Mouse (Mus musculus): ENCODE data around the gene Gm28778.

DNA sequence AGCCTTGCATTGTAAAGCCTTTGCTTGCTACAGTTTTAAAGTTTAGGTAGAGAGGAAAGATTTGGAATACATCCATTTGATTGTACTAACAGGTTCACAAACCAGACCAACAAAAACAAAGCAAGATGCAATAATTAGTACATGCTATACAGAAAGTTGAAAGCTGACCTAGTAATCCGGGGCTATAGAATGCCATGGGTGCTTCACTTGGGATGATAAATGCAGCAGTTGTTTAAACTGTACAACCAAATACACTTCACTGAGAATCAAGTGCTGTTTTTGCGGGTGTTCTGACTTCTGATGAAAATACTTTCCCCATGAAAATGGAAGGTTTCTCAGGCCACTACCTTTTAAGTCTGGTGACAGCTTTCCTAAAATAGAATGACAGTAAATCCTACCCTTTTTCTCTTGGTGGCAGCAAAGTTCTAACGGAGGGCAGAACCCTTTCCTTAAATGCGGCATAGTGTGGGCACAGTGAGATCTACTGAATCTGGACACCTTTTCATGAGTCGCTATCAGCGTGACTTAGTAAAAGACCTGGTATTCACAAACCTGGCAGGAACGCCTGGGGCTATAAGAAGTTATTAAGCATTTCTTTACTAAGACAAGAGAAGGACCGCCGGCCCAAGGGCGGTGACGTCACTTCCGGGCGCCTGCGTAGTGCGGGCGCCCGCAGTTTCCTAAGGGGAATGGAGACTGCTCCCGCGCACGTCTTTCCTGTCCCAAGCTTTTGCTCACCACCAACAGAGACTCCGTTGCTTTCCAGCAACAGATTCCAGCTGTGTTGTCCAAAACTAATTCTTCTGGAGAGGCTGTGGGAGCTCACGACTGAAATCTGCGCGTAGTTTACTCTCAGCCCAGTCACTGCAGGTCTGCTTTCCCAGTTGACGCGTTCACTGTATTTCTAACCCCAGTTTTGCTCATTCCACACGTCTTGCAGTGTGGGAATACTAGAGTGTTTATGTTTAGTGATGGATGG is 16.4 kb downstream of the Gm28778 start, which contains the start of gene Osgepl1:
- TF ChIP-seq POLR2A (IDR thresholded peaks at IDR 0.05; ENCODE audit: low read depth, low read length) (peak; percentile 89), CTCF (conservative IDR thresholded peaks at IDR 0.05 in 1 of 2, IDR thresholded peaks at IDR 0.05 in 1 of 2; ENCODE audit: low read depth in 2 of 2, low read length in 2 of 2) (peak in 1 of 2 experiments; percentile 37; a peak in 2 of 4 replicates), MAX (IDR thresholded peaks at IDR 0.05; ENCODE audit: low read length) (no peak), IRF4 (IDR thresholded peaks at IDR 0.05; ENCODE audit: low read depth, low read length) (peak; percentile 52; the same call in 1 of the 2 replicates), SIN3A (IDR thresholded peaks at IDR 0.05; ENCODE audit: low read length) (peak; percentile 75; the same call in 1 of the 2 replicates), USF2 (conservative IDR thresholded peaks at IDR 0.05; ENCODE audit: low read depth, low read length) (no peak), EP300 (IDR thresholded peaks at IDR 0.05; ENCODE audit: low read length) (no peak), UBTF (IDR thresholded peaks at IDR 0.05; ENCODE audit: low read depth, low read length) (no peak), CHD1 (IDR thresholded peaks at IDR 0.05; ENCODE audit: low read depth, low read length) (0 out of 2 replicates have a peak, but pooled peaks have one; percentile 3), SMC3 (IDR thresholded peaks at IDR 0.05; ENCODE audit: low read depth, low read length) (peak; percentile 33), MEF2A (IDR thresholded peaks at IDR 0.05; ENCODE audit: borderline replicate concordance, low read depth, low read length) (peak; percentile 95)
